Mouse (Mus musculus) neural tube, postnatal 0 days (tissue): Measurements from ENCODE around the gene Cldn10. TPM values are rescaled to one million over a fixed set of nuclear protein-coding genes. Genes with fewer than 3 reads are reported as not detected.

Source experiments
- polyA plus RNA-seq: library from polyadenylated mRNA; unstranded; fragments of >200 nt; fragmentation: Nextera tagmentation; extraction: Ambion mirVana; gene quantifications from 2 replicates; pipeline ENCODE4 v1.2.1, GENCODE M21; 2015

Cldn10 gene
- polyA plus RNA-seq: 47.0 and 52.5 TPM in 2 replicates

GRCm38 (mm10) chr14:118787621-118788020 is at the start of gene Cldn10:
Gene Cldn10, plus strand, starts transcription at chr14:118787908.

Other genes starting within 250 kb of the Cldn10 start
- gene Abcc4, start 81.7 kb upstream of the Cldn10 start, polyA plus RNA-seq: 2.2 and 2.8 TPM in 2 replicates
- gene Dzip1, start 137.6 kb downstream of the Cldn10 start, polyA plus RNA-seq: 133 and 143 TPM in 2 replicates
- gene Dnajc3, start 150.1 kb downstream of the Cldn10 start, polyA plus RNA-seq: 25.6 and 25.9 TPM in 2 replicates